Comparison of ENCODE assay signal across 8 mouse cellular contexts in the genomic region with DNA sequence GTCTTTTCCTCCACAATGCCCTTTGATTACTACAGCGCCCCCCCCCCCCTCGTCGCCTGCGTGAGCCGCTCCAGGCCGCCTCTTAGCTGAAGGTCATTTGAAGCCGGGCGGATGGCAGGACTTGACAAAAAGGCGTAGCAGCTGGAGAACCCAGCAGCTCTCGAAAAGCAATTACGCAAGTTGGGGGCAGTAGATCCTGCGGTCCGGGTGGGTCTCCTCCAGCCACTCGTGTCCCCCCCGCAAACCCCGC. TPM values are rescaled to one million over a fixed set of nuclear protein-coding genes. Genes with fewer than 3 reads are reported as not detected.
DNase-seq lines count a peak whose midpoint lies in the region; ATAC-seq and TF ChIP-seq lines count a peak whose summit lies in the region.

No protein-coding gene starts in this region.

- peaks cover 16% of the 10 kb centered on the region for H3K36me3 ChIP-seq in embryonic facial prominence, embryonic 12.5 days
- H3K36me3 ChIP-seq in hindbrain, postnatal 0 days (ENCODE audit: insufficient read depth, low read length) = peaks cover 14% of the 10 kb centered on the region; the same call in 1 of the 2 replicates
- peaks cover 15% of the 10 kb centered on the region for H3K36me3 ChIP-seq in midbrain, postnatal 0 days (ENCODE audit: insufficient read depth, low read length)

- H3K4me1 ChIP-seq in embryonic facial prominence, embryonic 12.5 days = peaks cover 16% of the 10 kb centered on the region; the same call in 1 of the 2 replicates
- H3K4me1 ChIP-seq in hindbrain, postnatal 0 days (ENCODE audit: insufficient read depth, low read length) = no peaks in the 10 kb centered on the region
- peaks cover 9% of the 10 kb centered on the region; the same call in 1 of the 2 replicates for H3K4me1 ChIP-seq in midbrain, postnatal 0 days (ENCODE audit: insufficient read depth, low read length)

- DNase-seq in layer of hippocampus, adult 2 months (ENCODE audit: low spot score in 2 of 2) = no peak
- no peak for DNase-seq in layer of hippocampus, adult 11-12 months (ENCODE audit: low spot score)
- DNase-seq in hindbrain, postnatal 0 days (ENCODE audit: low spot score) = no peak
- DNase-seq in midbrain, postnatal 0 days (ENCODE audit: low spot score) = no peak
- DNase-seq in left cerebral cortex, postnatal 14 days (ENCODE audit: low spot score in 2 of 2) = no peak
- no peak for DNase-seq in layer of hippocampus, postnatal 14 days (ENCODE audit: low spot score in 2 of 2)
- no peak for DNase-seq in left cerebral cortex, postnatal 4 days

- H3K4me2 ChIP-seq in embryonic facial prominence, embryonic 12.5 days (replicated peaks) = peak overlapping the region; percentile 74
- peak overlapping the region; percentile 72 for H3K4me2 ChIP-seq in hindbrain, postnatal 0 days (ENCODE audit: low read depth, low read length)
- peak overlapping the region; percentile 75 for H3K4me2 ChIP-seq in midbrain, postnatal 0 days (ENCODE audit: low read depth, low read length, poor library complexity, severe bottlenecking)

- H3K27me3 ChIP-seq in embryonic facial prominence, embryonic 12.5 days = no peaks in the 10 kb centered on the region
- H3K27me3 ChIP-seq in hindbrain, postnatal 0 days (ENCODE audit: insufficient read depth, low read length) = no peaks in the 10 kb centered on the region
- no peaks in the 10 kb centered on the region for H3K27me3 ChIP-seq in midbrain, postnatal 0 days (ENCODE audit: insufficient read depth, low read length)

- WGBS in embryonic facial prominence, embryonic 12.5 days = 0% methylated on average over 16 of the region's 16 CpGs
- 0% methylated on average over 16 of the region's 16 CpGs for WGBS in hindbrain, postnatal 0 days
- under 1% methylated on average over 15 of the region's 16 CpGs for WGBS in midbrain, postnatal 0 days

- ATAC-seq in embryonic facial prominence, embryonic 12.5 days (ENCODE audit: insufficient number of reproducible peaks, insufficient read depth, low FRiP score, low TSS enrichment) = no peak
- no peak for ATAC-seq in hindbrain, postnatal 0 days
- peak; percentile 63 for ATAC-seq in midbrain, postnatal 0 days (ENCODE audit: low FRiP score)

- TF ChIP-seq CTCF in layer of hippocampus, adult 2 months (conservative IDR thresholded peaks at IDR 0.05) = no peak
- TF ChIP-seq CTCF in hindbrain, postnatal 0 days (IDR thresholded peaks at IDR 0.05; ENCODE audit: low read depth) = no peak
- TF ChIP-seq CTCF in midbrain, postnatal 0 days (IDR thresholded peaks at IDR 0.05) = no peak

- intact Hi-C loops in left cerebral cortex, postnatal 14 days (cut with DNase I) = no loop called here
- intact Hi-C loops in left cerebral cortex, postnatal 4 days (cut with DNase I) = loop anchor here (10.0 kb wide), 1 partner anchor 216 kb away; a partner anchor contains a TSS

- peak overlapping the region; percentile 94 for H3K9ac ChIP-seq in embryonic facial prominence, embryonic 12.5 days
- peak overlapping the region; percentile 81 for H3K9ac ChIP-seq in hindbrain, postnatal 0 days (replicated peaks; ENCODE audit: low read length)
- H3K9ac ChIP-seq in midbrain, postnatal 0 days (replicated peaks; ENCODE audit: low read length, poor library complexity, severe bottlenecking) = peak overlapping the region; percentile 80

- no peaks in the 10 kb centered on the region for H3K9me3 ChIP-seq in embryonic facial prominence, embryonic 12.5 days
- H3K9me3 ChIP-seq in hindbrain, postnatal 0 days (ENCODE audit: low read length) = no peaks in the 10 kb centered on the region
- H3K9me3 ChIP-seq in midbrain, postnatal 0 days (ENCODE audit: low read length) = no peaks in the 10 kb centered on the region

- peak overlapping the region; percentile 97 for H3K27ac ChIP-seq in layer of hippocampus, adult 2 months
- peak overlapping the region; percentile 94 for H3K27ac ChIP-seq in embryonic facial prominence, embryonic 12.5 days
- peak overlapping the region; percentile 92 for H3K27ac ChIP-seq in hindbrain, postnatal 0 days
- H3K27ac ChIP-seq in midbrain, postnatal 0 days (ENCODE audit: low read depth, low read length) = peak overlapping the region; percentile 87

- peak overlapping the region; percentile 99 for H3K4me3 ChIP-seq in layer of hippocampus, adult 2 months
- H3K4me3 ChIP-seq in embryonic facial prominence, embryonic 12.5 days = peak overlapping the region; percentile 98
- peak overlapping the region; percentile 79 for H3K4me3 ChIP-seq in hindbrain, postnatal 0 days (ENCODE audit: low read length)
- H3K4me3 ChIP-seq in midbrain, postnatal 0 days (ENCODE audit: low read depth, low read length) = peak overlapping the region; percentile 73

RNA-seq across cellular contexts. Expression of a gene that starts 0.2 kb away (rescaled TPM):
- total RNA-seq in layer of hippocampus, adult 2 months (2021) = 10 to 100 TPM; 72.0 to 77.1 TPM
- polyA plus RNA-seq in embryonic facial prominence, embryonic 12.5 days (2016; fragmentation: Nextera tagmentation; extraction: Ambion mirVana) = 108 and 110 TPM in 2 replicates
- total RNA-seq in hindbrain, postnatal 0 days (2014; rRNA removed) = 51.9 and 58.6 TPM in 2 replicates
- 63.8 and 66.0 TPM in 2 replicates for polyA plus RNA-seq in hindbrain, postnatal 0 days (2015; fragmentation: Nextera tagmentation; extraction: Ambion mirVana)
- 63.1 and 74.4 TPM in 2 replicates for total RNA-seq in midbrain, postnatal 0 days (2014; rRNA removed)
- polyA plus RNA-seq in midbrain, postnatal 0 days (2015; fragmentation: Nextera tagmentation; extraction: Ambion mirVana) = 70.6 and 76.3 TPM in 2 replicates
- 10 to 100 TPM; 59.1 to 62.0 TPM for total RNA-seq in left cerebral cortex, postnatal 14 days (2021)
- total RNA-seq in layer of hippocampus, postnatal 14 days (2021) = 10 to 100 TPM; 59.1 to 61.6 TPM
- 10 to 100 TPM; 75.3 to 77.0 TPM for total RNA-seq in left cerebral cortex, postnatal 4 days (2021)

RNA-seq across cellular contexts. Expression of a gene that starts 22.3 kb away (rescaled TPM):
- 10 to 100 TPM; 81.5 to 84.7 TPM for total RNA-seq in layer of hippocampus, adult 2 months (2021)
- 105 and 110 TPM in 2 replicates for polyA plus RNA-seq in embryonic facial prominence, embryonic 12.5 days (2016; fragmentation: Nextera tagmentation; extraction: Ambion mirVana)
- 34.4 and 37.0 TPM in 2 replicates for total RNA-seq in hindbrain, postnatal 0 days (2014; rRNA removed)
- 131 and 137 TPM in 2 replicates for polyA plus RNA-seq in hindbrain, postnatal 0 days (2015; fragmentation: Nextera tagmentation; extraction: Ambion mirVana)
- total RNA-seq in midbrain, postnatal 0 days (2014; rRNA removed) = 65.2 and 66.9 TPM in 2 replicates
- polyA plus RNA-seq in midbrain, postnatal 0 days (2015; fragmentation: Nextera tagmentation; extraction: Ambion mirVana) = 131 and 137 TPM in 2 replicates
- total RNA-seq in left cerebral cortex, postnatal 14 days (2021) = 10 to 100 TPM; 71.4 to 73.1 TPM
- 10 to 100 TPM; 74.8 to 82.1 TPM for total RNA-seq in layer of hippocampus, postnatal 14 days (2021)
- total RNA-seq in left cerebral cortex, postnatal 4 days (2021) = 10 to 100 TPM; 69.7 to 70.1 TPM

RNA-seq across cellular contexts. Expression of a gene that starts 22.4 kb away (rescaled TPM):
- 100 to 1,000 TPM; 149 to 151 TPM for total RNA-seq in layer of hippocampus, adult 2 months (2021)
- polyA plus RNA-seq in embryonic facial prominence, embryonic 12.5 days (2016; fragmentation: Nextera tagmentation; extraction: Ambion mirVana) = 252 and 253 TPM in 2 replicates
- total RNA-seq in hindbrain, postnatal 0 days (2014; rRNA removed) = 57.1 and 78.9 TPM in 2 replicates
- polyA plus RNA-seq in hindbrain, postnatal 0 days (2015; fragmentation: Nextera tagmentation; extraction: Ambion mirVana) = 183 and 195 TPM in 2 replicates
- 92.3 and 114 TPM in 2 replicates for total RNA-seq in midbrain, postnatal 0 days (2014; rRNA removed)
- 163 and 170 TPM in 2 replicates for polyA plus RNA-seq in midbrain, postnatal 0 days (2015; fragmentation: Nextera tagmentation; extraction: Ambion mirVana)
- total RNA-seq in left cerebral cortex, postnatal 14 days (2021) = 100 to 1,000 TPM; 160 to 164 TPM
- total RNA-seq in layer of hippocampus, postnatal 14 days (2021) = 100 to 1,000 TPM; 152 to 154 TPM
- 100 to 1,000 TPM; 152 to 153 TPM for total RNA-seq in left cerebral cortex, postnatal 4 days (2021)

RNA-seq across cellular contexts. Expression of a gene that starts 50.7 kb away (rescaled TPM):
- total RNA-seq in layer of hippocampus, adult 2 months (2021) = not detected
- polyA plus RNA-seq in embryonic facial prominence, embryonic 12.5 days (2016; fragmentation: Nextera tagmentation; extraction: Ambion mirVana) = not detected in 2 replicates
- not detected in 2 replicates for total RNA-seq in hindbrain, postnatal 0 days (2014; rRNA removed)
- polyA plus RNA-seq in hindbrain, postnatal 0 days (2015; fragmentation: Nextera tagmentation; extraction: Ambion mirVana) = not detected in 2 replicates
- not detected in 2 replicates for total RNA-seq in midbrain, postnatal 0 days (2014; rRNA removed)
- polyA plus RNA-seq in midbrain, postnatal 0 days (2015; fragmentation: Nextera tagmentation; extraction: Ambion mirVana) = not detected in 2 replicates
- total RNA-seq in left cerebral cortex, postnatal 14 days (2021) = not detected
- not detected for total RNA-seq in layer of hippocampus, postnatal 14 days (2021)
- not detected for total RNA-seq in left cerebral cortex, postnatal 4 days (2021)
